ENCODE assay signal across 15 mouse cellular contexts in genomic region chr12:99559483-99559882, GRCm38 (mm10). TPM values are rescaled to one million over a fixed set of nuclear protein-coding genes. Genes with fewer than 3 reads are reported as not detected.
A peak's percentile ranks its signal among the peaks of the same experiment; 100 is the strongest.
DNase-seq lines count a peak whose midpoint lies in the region; ATAC-seq and TF ChIP-seq lines count a peak whose summit lies in the region.
"Had no signal": no experiment of that assay in that cellular context is flagged by ENCODE, and none has a peak within 500 bp of the region (broad histone marks: within the 10 kb centered on the region; RNA-seq: fewer than 3 reads in every experiment).

No protein-coding gene starts in this region.

- 60% methylated on average over 11 of the region's 11 CpGs for WGBS in heart, embryonic 15.5 days
- WGBS in heart, postnatal 0 days, result 62% methylated on average over 11 of the region's 11 CpGs
- 5% methylated on average over 11 of the region's 11 CpGs for WGBS in thymus, adult 2 months
- WGBS in forebrain, embryonic 12.5 days, result 93% methylated on average over 11 of the region's 11 CpGs

- DNase-seq in heart, postnatal 25 days (ENCODE audit: low spot score), result no peak
- DNase-seq in heart, postnatal 0 days (ENCODE audit: low spot score), result no peak
- DNase-seq in thymus, adult 2 months, result peak; percentile 55
- DNase-seq in frontal cortex, adult 2 months (ENCODE audit: extremely low spot score in 1 of 2, low spot score in 1 of 2), result no peak
- DNase-seq in embryo, embryonic 9.5 days (ENCODE audit: extremely low spot score), result no peak
- DNase-seq: gastrocnemius, postnatal 14 days; kidney, postnatal 36 days; lung, adult 2 months; right cerebral cortex, postnatal 25 days had no signal

- no peaks in the 10 kb centered on the region for H3K9me3 ChIP-seq in heart, embryonic 15.5 days (replicated peaks)
- H3K9me3 ChIP-seq in heart, postnatal 0 days (replicated peaks; ENCODE audit: control insufficient read depth, low read length), result no peaks in the 10 kb centered on the region
- H3K9me3 ChIP-seq in forebrain, embryonic 12.5 days, result no peaks in the 10 kb centered on the region
- H3K9me3 ChIP-seq: forebrain, embryonic 13.5 days; neural tube, embryonic 15.5 days had no signal

- ATAC-seq in heart, embryonic 15.5 days (replicated peaks; ENCODE audit: insufficient number of reproducible peaks, insufficient read depth, low FRiP score, low read depth), result no peak
- ATAC-seq in CD4-positive, CD25-positive, alpha-beta regulatory T cell, adult 4 months, result peak; percentile 51
- ATAC-seq in heart, postnatal 0 days (ENCODE audit: insufficient read depth, low read depth), result no peak
- ATAC-seq in forebrain, embryonic 12.5 days (ENCODE audit: low FRiP score), result no peak
- ATAC-seq: forebrain, embryonic 13.5 days; midbrain, embryonic 16.5 days had no signal

- H3K4me2 ChIP-seq in heart, embryonic 15.5 days, result peak overlapping the region; percentile 8; the same call in 1 of the 2 replicates
- peak overlapping the region; percentile 28; the same call in 1 of the 2 replicates for H3K4me2 ChIP-seq in heart, postnatal 0 days (ENCODE audit: low read depth, low read length)
- H3K4me2 ChIP-seq in forebrain, embryonic 12.5 days, result no peak overlapping the region
- H3K4me2 ChIP-seq: forebrain, embryonic 13.5 days; neural tube, embryonic 15.5 days had no signal

- H3K4me3 ChIP-seq in heart, embryonic 15.5 days, result no peak overlapping the region
- H3K4me3 ChIP-seq in heart, postnatal 0 days (ENCODE audit: low read depth, low read length), result no peak overlapping the region
- no peak overlapping the region; the same call in 1 of the 2 replicates for H3K4me3 ChIP-seq in thymus, adult 2 months (ENCODE audit: control insufficient read depth, insufficient read depth, low read length)
- no peak overlapping the region for H3K4me3 ChIP-seq in forebrain, embryonic 12.5 days (replicated peaks)
- H3K4me3 ChIP-seq: forebrain, embryonic 13.5 days; neural tube, embryonic 15.5 days had no signal

- TF ChIP-seq EP300 in heart, postnatal 0 days (IDR thresholded peaks at IDR 0.05; ENCODE audit: low read depth), result no peak

- no peaks in the 10 kb centered on the region for H3K36me3 ChIP-seq in heart, embryonic 15.5 days
- no peaks in the 10 kb centered on the region for H3K36me3 ChIP-seq in heart, postnatal 0 days (replicated peaks; ENCODE audit: control insufficient read depth, insufficient read depth, low read length)
- H3K36me3 ChIP-seq in thymus, adult 2 months (ENCODE audit: control insufficient read depth, insufficient read depth, low read length), result peaks cover 5% of the 10 kb centered on the region
- 0 out of 2 replicates have a peak, but pooled peaks cover 5% of the 10 kb centered on the region for H3K36me3 ChIP-seq in forebrain, embryonic 12.5 days (replicated peaks)
- H3K36me3 ChIP-seq: neural tube, embryonic 15.5 days had no signal

- no peak for TF ChIP-seq CTCF in heart, postnatal 0 days (IDR thresholded peaks at IDR 0.05; ENCODE audit: low read depth)
- no peak for TF ChIP-seq CTCF in thymus, adult 2 months (IDR thresholded peaks at IDR 0.05; ENCODE audit: borderline replicate concordance, control insufficient read depth, extremely low read depth, insufficient read depth, low read length, poor library complexity)

- intact Hi-C loops in heart, postnatal 25 days (cut with DNase I), result loop anchor here (10.0 kb wide), 1 partner anchor 275 kb away; no protein-coding TSS in a partner anchor

- no peak for TF ChIP-seq POLR2A in thymus, adult 2 months (IDR thresholded peaks at IDR 0.05; ENCODE audit: control insufficient read depth, extremely low read depth, insufficient read depth, low read length, poor library complexity)

- H3K9ac ChIP-seq in heart, embryonic 15.5 days, result no peak overlapping the region
- no peak overlapping the region for H3K9ac ChIP-seq in heart, postnatal 0 days (replicated peaks; ENCODE audit: low read depth, low read length)
- no peak overlapping the region for H3K9ac ChIP-seq in forebrain, embryonic 12.5 days
- H3K9ac ChIP-seq: forebrain, embryonic 13.5 days; neural tube, embryonic 15.5 days had no signal

- H3K4me1 ChIP-seq in heart, embryonic 15.5 days (replicated peaks), result peaks cover 43% of the 10 kb centered on the region
- H3K4me1 ChIP-seq in heart, postnatal 0 days (ENCODE audit: control insufficient read depth, insufficient read depth), result peaks cover 32% of the 10 kb centered on the region
- peaks cover 27% of the 10 kb centered on the region for H3K4me1 ChIP-seq in thymus, adult 2 months (replicated peaks; ENCODE audit: control insufficient read depth, insufficient read depth, low read length)
- H3K4me1 ChIP-seq in forebrain, embryonic 12.5 days, result peaks cover 24% of the 10 kb centered on the region

- H3K27me3 ChIP-seq in heart, embryonic 15.5 days, result no peaks in the 10 kb centered on the region
- H3K27me3 ChIP-seq in heart, postnatal 0 days (ENCODE audit: control insufficient read depth, insufficient read depth, low read length), result no peaks in the 10 kb centered on the region
- no peaks in the 10 kb centered on the region for H3K27me3 ChIP-seq in thymus, adult 2 months (ENCODE audit: control insufficient read depth, insufficient read depth, low read length)
- no peaks in the 10 kb centered on the region for H3K27me3 ChIP-seq in forebrain, embryonic 12.5 days
- H3K27me3 ChIP-seq: forebrain, embryonic 13.5 days; neural tube, embryonic 15.5 days had no signal

- H3K27ac ChIP-seq in heart, embryonic 15.5 days, result no peak overlapping the region
- peak overlapping the region; percentile 43; the same call in 1 of the 2 replicates for H3K27ac ChIP-seq in heart, postnatal 0 days (ENCODE audit: low read depth)
- peak overlapping the region; percentile 70 for H3K27ac ChIP-seq in thymus, adult 2 months (ENCODE audit: control insufficient read depth, insufficient read depth, low read length)
- no peak overlapping the region for H3K27ac ChIP-seq in forebrain, embryonic 12.5 days
- H3K27ac ChIP-seq: forebrain, embryonic 13.5 days; neural tube, embryonic 15.5 days had no signal

RNA-seq across cellular contexts. Expression of gene Foxn3, which starts 3.9 kb away (rescaled TPM):
- 57.5 and 64.2 TPM in 2 replicates for polyA plus RNA-seq in heart, embryonic 15.5 days (2015; fragmentation: Nextera tagmentation; extraction: Ambion mirVana)
- 100 to 1,000 TPM; 115 to 120 TPM for total RNA-seq in heart, postnatal 25 days (2021)
- 100 to 1,000 TPM; 129 to 166 TPM for polyA plus RNA-seq in CD4-positive, CD25-positive, alpha-beta regulatory T cell, adult 4 months (2017; shearing (Covaris generic))
- total RNA-seq in heart, postnatal 0 days (2014; rRNA removed; ENCODE audit: low replicate concordance), result 31.4 and 36.1 TPM in 2 replicates
- 53.1 and 55.3 TPM in 2 replicates for polyA plus RNA-seq in heart, postnatal 0 days (2015; fragmentation: Nextera tagmentation; extraction: Ambion mirVana)
- 71.3 and 90.9 TPM in 2 replicates for polyA plus RNA-seq in thymus, adult 2 months (2012; rRNA removed)
- polyA plus RNA-seq in forebrain, embryonic 12.5 days (2016; fragmentation: Nextera tagmentation; extraction: Ambion mirVana), result 80.7 and 84.6 TPM in 2 replicates
- 22.7 and 23.6 TPM in 2 replicates for polyA plus RNA-seq in frontal cortex, adult 2 months (2012; rRNA removed)

Comparison
In these comparisons a context has a peak if more than half of its experiments do, and no peak if none do; other contexts are left out.
1. H3K27ac ChIP-seq: peak in heart, postnatal 0 days (single experiment) and thymus, adult 2 months (single experiment); none in heart, embryonic 15.5 days (single experiment) and forebrain, embryonic 12.5 days (single experiment).